Mouse (Mus musculus) MEL (cell line): ENCODE measurements around the gene Pde3a.

Experiments used
- CTCF ChIP-seq, 3 experiments: IDR thresholded peaks in 2 of 3; conservative IDR thresholded peaks in 1 of 3; 2 replicates each; pipeline ENCODE4 v1.5.1; 2011 to 2012; ENCODE audit warnings: low read length in 3 of 3, low read depth in 2 of 3, mild to moderate bottlenecking in 2 of 3, improper control_type of control experiment in 1 of 3, inconsistent platforms in 1 of 3, mixed read lengths in 1 of 3, moderate library complexity in 1 of 3; ENCODE audit not compliant: control insufficient read depth in 1 of 3, insufficient read depth in 1 of 3, poor library complexity in 1 of 3, severe bottlenecking in 1 of 3
- E2F4 ChIP-seq: IDR thresholded peaks from 2 replicates; pipeline ENCODE4 v1.6.1; 2011; ENCODE audit warnings: low read depth, low read length, improper control_type of control experiment, borderline replicate concordance
- ELF1 ChIP-seq: IDR thresholded peaks from 2 replicates; pipeline ENCODE4 v1.6.1; 2014; ENCODE audit warnings: low read depth, mild to moderate bottlenecking, inconsistent platforms, low read length, improper control_type of control experiment, moderate library complexity
- GATA1 ChIP-seq: IDR thresholded peaks from 2 replicates; pipeline ENCODE4 v1.6.1; 2011; ENCODE audit warnings: low read depth, low read length, improper control_type of control experiment
- HCFC1 ChIP-seq: IDR thresholded peaks from 2 replicates; pipeline ENCODE4 v1.6.1; 2012; ENCODE audit warnings: low read depth, mild to moderate bottlenecking, inconsistent platforms, low read length, improper control_type of control experiment, moderate library complexity
- RCOR1 ChIP-seq: IDR thresholded peaks from 2 replicates; pipeline ENCODE4 v1.6.1; 2012; ENCODE audit warnings: low read depth, mild to moderate bottlenecking, inconsistent platforms, low read length, improper control_type of control experiment
- TAL1 ChIP-seq: IDR thresholded peaks from 2 replicates; pipeline ENCODE4 v1.6.1; 2012; ENCODE audit warnings: mild to moderate bottlenecking, inconsistent platforms, low read length, moderate library complexity, mixed read lengths
- ZMIZ1 ChIP-seq: IDR thresholded peaks from 2 replicates; pipeline ENCODE4 v1.6.1; 2012; ENCODE audit warnings: low read depth, mild to moderate bottlenecking, inconsistent platforms, low read length, improper control_type of control experiment, moderate library complexity

DNA sequence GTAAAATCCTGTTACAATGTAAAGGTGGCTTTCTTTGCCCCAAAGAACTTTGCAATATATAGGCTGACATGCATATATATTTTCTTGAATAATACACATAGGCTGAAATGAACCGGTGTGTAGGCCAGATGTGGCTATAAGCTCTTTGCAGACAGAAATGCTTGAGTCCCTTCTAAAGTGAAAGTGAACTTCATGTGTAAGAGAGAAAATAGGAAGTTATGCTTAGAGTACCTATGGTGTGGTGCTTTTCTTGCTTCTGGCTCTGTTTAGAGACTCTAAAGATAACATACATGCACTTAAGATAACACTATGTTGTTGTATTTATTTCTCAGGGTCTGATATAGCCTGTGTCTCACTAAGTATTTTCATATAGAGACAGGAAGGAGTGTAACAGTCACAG is 58.3 kb downstream of the Pde3a start:
- no peak for TF ChIP-seq RCOR1
- TF ChIP-seq TAL1 = no peak
- no peak for TF ChIP-seq GATA1
- no peak for TF ChIP-seq CTCF (IDR thresholded peaks at IDR 0.05 in 2 of 3, conservative IDR thresholded peaks at IDR 0.05 in 1 of 3; ENCODE audit: control insufficient read depth in 1 of 3, insufficient read depth in 1 of 3, low read depth in 2 of 3, low read length in 3 of 3, poor library complexity in 1 of 3, severe bottlenecking in 1 of 3)
- TF ChIP-seq ELF1 = no peak
- no peak for TF ChIP-seq ZMIZ1
- TF ChIP-seq E2F4 = no peak
- TF ChIP-seq HCFC1 = no peak
